Mouse (Mus musculus): ENCODE results near the gene Csmd2. TPM values are rescaled to one million over a fixed set of nuclear protein-coding genes. Genes with fewer than 3 reads are reported as not detected.

Gene Csmd2
- polyA plus RNA-seq, 1 experiment from 2014 or later: not detected

- H3K27me3 ChIP-seq (ENCODE audit: insufficient read depth, low read length): no peaks in the 10 kb centered on the region
- no peak for TF ChIP-seq EP300 (IDR thresholded peaks at IDR 0.05; ENCODE audit: low read depth)
- TF ChIP-seq CTCF (IDR thresholded peaks at IDR 0.05; ENCODE audit: low read depth): no peak
Measured at GRCm38 (mm10) chr4:128067189-128067588, 79.5 kb downstream of the Csmd2 start.

GRCm38 (mm10) chr4:128084466-128084865 lies 96.8 kb downstream of the Csmd2 start:
- no peak for DNase-seq
- Histone ChIP-seq H3K36me3 (replicated peaks; ENCODE audit: insufficient read depth, low read length) (no peaks in the 10 kb centered on the region), H3K4me1 (ENCODE audit: insufficient read depth) (no peaks in the 10 kb centered on the region), H3K9me3 (ENCODE audit: low read length) (no peaks in the 10 kb centered on the region), H3K27ac (ENCODE audit: low read depth) (no peak overlapping the region), H3K4me2 (ENCODE audit: low read depth, low read length) (no peak overlapping the region), H3K9ac (replicated peaks) (no peak overlapping the region), H3K4me3 (ENCODE audit: low read depth, low read length) (no peak overlapping the region), H3K27me3 (ENCODE audit: insufficient read depth, low read length) (no peaks in the 10 kb centered on the region)
- 74% methylated on average over 3 of the region's 3 CpGs for WGBS (ENCODE audit: insufficient replicate concordance)
- TF ChIP-seq CTCF (IDR thresholded peaks at IDR 0.05; ENCODE audit: low read depth) (no peak), EP300 (IDR thresholded peaks at IDR 0.05; ENCODE audit: low read depth) (no peak)
- ATAC-seq: no peak

More at GRCm38 (mm10) chr4:128067189-128067588, 79.5 kb downstream of the Csmd2 start:
- no peak overlapping the region for H3K9ac ChIP-seq (replicated peaks)
- DNase-seq (no peak), ATAC-seq (no peak)
- WGBS (ENCODE audit: insufficient replicate concordance): 80% methylated on average over 9 of the region's 9 CpGs
- H3K36me3 ChIP-seq (replicated peaks; ENCODE audit: insufficient read depth, low read length): no peaks in the 10 kb centered on the region
- H3K27ac ChIP-seq (ENCODE audit: low read depth): no peak overlapping the region
- no peak overlapping the region for H3K4me2 ChIP-seq (ENCODE audit: low read depth, low read length)
- no peaks in the 10 kb centered on the region; the same call in 1 of the 2 replicates for H3K9me3 ChIP-seq (ENCODE audit: low read length)
- H3K4me1 ChIP-seq (ENCODE audit: insufficient read depth): no peaks in the 10 kb centered on the region
- no peak overlapping the region for H3K4me3 ChIP-seq (ENCODE audit: low read depth, low read length)

- Histone ChIP-seq H3K4me3 (ENCODE audit: low read depth, low read length) (no peak overlapping the region), H3K27ac (ENCODE audit: low read depth) (no peak overlapping the region), H3K4me1 (ENCODE audit: insufficient read depth) (no peaks in the 10 kb centered on the region), H3K9ac (replicated peaks) (no peak overlapping the region), H3K36me3 (replicated peaks; ENCODE audit: insufficient read depth, low read length) (no peaks in the 10 kb centered on the region), H3K27me3 (ENCODE audit: insufficient read depth, low read length) (no peaks in the 10 kb centered on the region), H3K9me3 (ENCODE audit: low read length) (no peaks in the 10 kb centered on the region), H3K4me2 (ENCODE audit: low read depth, low read length) (no peak overlapping the region)
- TF ChIP-seq CTCF (IDR thresholded peaks at IDR 0.05; ENCODE audit: low read depth): no peak
- TF ChIP-seq EP300 (IDR thresholded peaks at IDR 0.05; ENCODE audit: low read depth): no peak
- DNase-seq (no peak), ATAC-seq (no peak)
- 59% methylated on average over 8 of the region's 8 CpGs for WGBS (ENCODE audit: insufficient replicate concordance)
Measured at GRCm38 (mm10) chr4:128085096-128085495, 97.4 kb downstream of the Csmd2 start.

- TF ChIP-seq EP300 (IDR thresholded peaks at IDR 0.05; ENCODE audit: low read depth) (no peak), CTCF (IDR thresholded peaks at IDR 0.05; ENCODE audit: low read depth) (no peak)
- ATAC-seq: no peak
- DNase-seq: no peak
- H3K4me3 ChIP-seq (ENCODE audit: low read depth, low read length): no peak overlapping the region
- no peaks in the 10 kb centered on the region for H3K9me3 ChIP-seq (ENCODE audit: low read length)
- H3K27me3 ChIP-seq (ENCODE audit: insufficient read depth, low read length): no peaks in the 10 kb centered on the region
- H3K4me2 ChIP-seq (ENCODE audit: low read depth, low read length): no peak overlapping the region
- no peak overlapping the region for H3K27ac ChIP-seq (ENCODE audit: low read depth)
- 69% methylated on average over 5 of the region's 5 CpGs for WGBS (ENCODE audit: insufficient replicate concordance)
- H3K9ac ChIP-seq (replicated peaks): no peak overlapping the region
- no peaks in the 10 kb centered on the region for H3K4me1 ChIP-seq (ENCODE audit: insufficient read depth)
- no peaks in the 10 kb centered on the region for H3K36me3 ChIP-seq (replicated peaks; ENCODE audit: insufficient read depth, low read length)
Measured at GRCm38 (mm10) chr4:128087147-128087606, 99.5 kb downstream of the Csmd2 start.

GRCm38 (mm10) chr4:128087704-128088103 lies 100.0 kb downstream of the Csmd2 start:
- TF ChIP-seq EP300 (IDR thresholded peaks at IDR 0.05; ENCODE audit: low read depth): no peak
- TF ChIP-seq CTCF (IDR thresholded peaks at IDR 0.05; ENCODE audit: low read depth): no peak
- ATAC-seq (no peak), DNase-seq (no peak)
- 44% methylated on average over 3 of the region's 3 CpGs for WGBS (ENCODE audit: insufficient replicate concordance)
- no peak overlapping the region for H3K4me2 ChIP-seq (ENCODE audit: low read depth, low read length)
- H3K9me3 ChIP-seq (ENCODE audit: low read length): no peaks in the 10 kb centered on the region
- no peak overlapping the region for H3K9ac ChIP-seq (replicated peaks)
- H3K36me3 ChIP-seq (replicated peaks; ENCODE audit: insufficient read depth, low read length): no peaks in the 10 kb centered on the region
- H3K4me3 ChIP-seq (ENCODE audit: low read depth, low read length): no peak overlapping the region
- no peaks in the 10 kb centered on the region for H3K27me3 ChIP-seq (ENCODE audit: insufficient read depth, low read length)
- H3K27ac ChIP-seq (ENCODE audit: low read depth): no peak overlapping the region
- no peaks in the 10 kb centered on the region for H3K4me1 ChIP-seq (ENCODE audit: insufficient read depth)

- no peak overlapping the region for H3K4me3 ChIP-seq (ENCODE audit: low read depth, low read length)
- WGBS (ENCODE audit: insufficient replicate concordance): 72% methylated on average over 3 of the region's 3 CpGs
- no peaks in the 10 kb centered on the region for H3K9me3 ChIP-seq (ENCODE audit: low read length)
- no peak for TF ChIP-seq EP300 (IDR thresholded peaks at IDR 0.05; ENCODE audit: low read depth)
- TF ChIP-seq CTCF (IDR thresholded peaks at IDR 0.05; ENCODE audit: low read depth): no peak
- H3K36me3 ChIP-seq (replicated peaks; ENCODE audit: insufficient read depth, low read length): no peaks in the 10 kb centered on the region
- H3K4me1 ChIP-seq (ENCODE audit: insufficient read depth): no peaks in the 10 kb centered on the region
- DNase-seq (no peak), ATAC-seq (no peak)
- H3K4me2 ChIP-seq (ENCODE audit: low read depth, low read length): no peak overlapping the region
- H3K9ac ChIP-seq (replicated peaks): no peak overlapping the region
- no peak overlapping the region for H3K27ac ChIP-seq (ENCODE audit: low read depth)
- H3K27me3 ChIP-seq (ENCODE audit: insufficient read depth, low read length): no peaks in the 10 kb centered on the region
Measured at GRCm38 (mm10) chr4:128088264-128088663, 100.6 kb downstream of the Csmd2 start.

GRCm38 (mm10) chr4:128091938-128092337 lies 104.3 kb downstream of the Csmd2 start:
- Histone ChIP-seq H3K36me3 (replicated peaks; ENCODE audit: insufficient read depth, low read length) (no peaks in the 10 kb centered on the region), H3K9me3 (ENCODE audit: low read length) (no peaks in the 10 kb centered on the region), H3K4me2 (ENCODE audit: low read depth, low read length) (no peak overlapping the region), H3K27ac (ENCODE audit: low read depth) (no peak overlapping the region), H3K4me3 (ENCODE audit: low read depth, low read length) (no peak overlapping the region), H3K9ac (replicated peaks) (no peak overlapping the region), H3K27me3 (ENCODE audit: insufficient read depth, low read length) (no peaks in the 10 kb centered on the region), H3K4me1 (ENCODE audit: insufficient read depth) (no peaks in the 10 kb centered on the region)
- 70% methylated on average over 3 of the region's 3 CpGs for WGBS (ENCODE audit: insufficient replicate concordance)
- TF ChIP-seq CTCF (IDR thresholded peaks at IDR 0.05; ENCODE audit: low read depth): no peak
- no peak for TF ChIP-seq EP300 (IDR thresholded peaks at IDR 0.05; ENCODE audit: low read depth)
- no peak for ATAC-seq
- no peak for DNase-seq

All from liver, postnatal 0 days (tissue).